Comparison of ENCODE assay signal across 10 mouse cellular contexts in genomic region chr1:120082957-120083585, GRCm38 (mm10). TPM values are rescaled to one million over a fixed set of nuclear protein-coding genes. Genes with fewer than 3 reads are reported as not detected.
DNase-seq lines count a peak whose midpoint lies in the region; ATAC-seq and TF ChIP-seq lines count a peak whose summit lies in the region.
"Had no signal": no experiment of that assay in that cellular context is flagged by ENCODE, and none has a peak within 500 bp of the region (broad histone marks: within the 10 kb centered on the region; RNA-seq: fewer than 3 reads in every experiment).

No protein-coding gene starts in this region.

- DNase-seq in heart, adult 9 months (ENCODE audit: low spot score in 2 of 2): no peak
- DNase-seq in embryonic facial prominence, embryonic 11.5 days (ENCODE audit: low spot score): peak; percentile 14
- peak; percentile 60 for DNase-seq in liver
- DNase-seq in thymus, adult 18-20 months: no peak
- DNase-seq in cerebellum, postnatal 10 days: no peak
- DNase-seq in embryo, embryonic 9.5 days (ENCODE audit: extremely low spot score): no peak

- no peak for TF ChIP-seq POLR2A in small intestine, adult 2 months (IDR thresholded peaks at IDR 0.05; ENCODE audit: low read depth, low read length)

- TF ChIP-seq CTCF in small intestine, adult 2 months (IDR thresholded peaks at IDR 0.05; ENCODE audit: extremely low read depth, insufficient read length, insufficient replicate concordance, low read depth, low read length): no peak

- ATAC-seq in heart, embryonic 16.5 days (replicated peaks; ENCODE audit: extremely low read depth, insufficient read depth, low FRiP score): peak; percentile 61; the same call in 1 of the 2 replicates
- ATAC-seq in embryonic facial prominence, embryonic 11.5 days (replicated peaks; ENCODE audit: insufficient number of reproducible peaks, low FRiP score, low TSS enrichment, low read depth): no peak

- H3K4me3 ChIP-seq in heart, embryonic 16.5 days (ENCODE audit: low read length): no peak overlapping the region
- H3K4me3 ChIP-seq in embryonic facial prominence, embryonic 11.5 days (ENCODE audit: low read depth, low read length): no peak overlapping the region
- no peak overlapping the region for H3K4me3 ChIP-seq in small intestine, adult 2 months (ENCODE audit: low read depth, low read length)
- H3K4me3 ChIP-seq: hindbrain, embryonic 12.5 days; limb, embryonic 12.5 days had no signal

- no peaks in the 10 kb centered on the region for H3K9me3 ChIP-seq in heart, embryonic 16.5 days (replicated peaks; ENCODE audit: control insufficient read depth, low read length)
- no peaks in the 10 kb centered on the region for H3K9me3 ChIP-seq in embryonic facial prominence, embryonic 11.5 days (replicated peaks; ENCODE audit: control insufficient read depth, low read length)
- H3K9me3 ChIP-seq: hindbrain, embryonic 12.5 days; limb, embryonic 12.5 days had no signal

- peak overlapping the region; percentile 8; the same call in 1 of the 2 replicates for H3K4me2 ChIP-seq in heart, embryonic 16.5 days (ENCODE audit: low read depth, low read length)
- no peak overlapping the region for H3K4me2 ChIP-seq in embryonic facial prominence, embryonic 11.5 days (ENCODE audit: low read depth, low read length)
- H3K4me2 ChIP-seq: hindbrain, embryonic 12.5 days; limb, embryonic 12.5 days had no signal

- WGBS in heart, embryonic 16.5 days: 20% methylated on average over 7 of the region's 7 CpGs
- WGBS in embryonic facial prominence, embryonic 11.5 days: 25% methylated on average over 7 of the region's 7 CpGs
- 5% methylated on average over 7 of the region's 7 CpGs for WGBS in small intestine, adult 2 months

- H3K27me3 ChIP-seq in heart, embryonic 16.5 days (ENCODE audit: control insufficient read depth, insufficient read depth, low read length): no peaks in the 10 kb centered on the region
- no peaks in the 10 kb centered on the region for H3K27me3 ChIP-seq in embryonic facial prominence, embryonic 11.5 days (ENCODE audit: control insufficient read depth, insufficient read depth, low read length)
- no peaks in the 10 kb centered on the region for H3K27me3 ChIP-seq in small intestine, adult 2 months (ENCODE audit: control insufficient read depth, insufficient read depth, low read length)
- H3K27me3 ChIP-seq: hindbrain, embryonic 12.5 days; limb, embryonic 12.5 days had no signal

- H3K36me3 ChIP-seq in heart, embryonic 16.5 days (ENCODE audit: control insufficient read depth, insufficient read depth): no peaks in the 10 kb centered on the region
- no peaks in the 10 kb centered on the region for H3K36me3 ChIP-seq in embryonic facial prominence, embryonic 11.5 days (replicated peaks; ENCODE audit: control insufficient read depth, insufficient read depth, low read depth, low read length)
- no peaks in the 10 kb centered on the region for H3K36me3 ChIP-seq in small intestine, adult 2 months (ENCODE audit: control insufficient read depth, insufficient read depth, low read length)
- H3K36me3 ChIP-seq: hindbrain, embryonic 12.5 days; limb, embryonic 12.5 days had no signal

- peak overlapping the region; percentile 27; the same call in 1 of the 2 replicates for H3K9ac ChIP-seq in heart, embryonic 16.5 days (ENCODE audit: low read length)
- no peak overlapping the region for H3K9ac ChIP-seq in embryonic facial prominence, embryonic 11.5 days (replicated peaks; ENCODE audit: low read length)
- H3K9ac ChIP-seq: hindbrain, embryonic 12.5 days; limb, embryonic 12.5 days had no signal

- H3K27ac ChIP-seq in heart, embryonic 16.5 days (ENCODE audit: low read length): no peak overlapping the region
- H3K27ac ChIP-seq in embryonic facial prominence, embryonic 11.5 days (replicated peaks; ENCODE audit: low read depth, low read length): no peak overlapping the region
- H3K27ac ChIP-seq in small intestine, adult 2 months (ENCODE audit: insufficient read depth, low read depth, low read length): peak overlapping the region; percentile 95
- H3K27ac ChIP-seq: hindbrain, embryonic 12.5 days; limb, embryonic 12.5 days had no signal

- H3K4me1 ChIP-seq in heart, embryonic 16.5 days (ENCODE audit: control insufficient read depth, insufficient read depth, low read length): peaks cover 14% of the 10 kb centered on the region
- no peaks in the 10 kb centered on the region for H3K4me1 ChIP-seq in embryonic facial prominence, embryonic 11.5 days (ENCODE audit: control insufficient read depth, insufficient read depth, low read length)
- H3K4me1 ChIP-seq in small intestine, adult 2 months (ENCODE audit: control insufficient read depth, insufficient read depth, insufficient read length, low read length): peaks cover 36% of the 10 kb centered on the region

RNA-seq across cellular contexts. Expression of gene Tmem37, which starts 9.2 kb away (rescaled TPM):
- polyA plus RNA-seq in heart, embryonic 16.5 days (2015; fragmentation: Nextera tagmentation; extraction: Ambion mirVana): 10.2 and 10.4 TPM in 2 replicates
- 6.1 and 8.9 TPM in 2 replicates for polyA plus RNA-seq in embryonic facial prominence, embryonic 11.5 days (2014; fragmentation: Nextera tagmentation; extraction: Ambion mirVana)
- polyA plus RNA-seq in small intestine, adult 2 months (2012; rRNA removed): 121 and 171 TPM in 2 replicates

RNA-seq across cellular contexts. Expression of gene Dbi, which starts 37.8 kb away (rescaled TPM):
- 676 and 692 TPM in 2 replicates for polyA plus RNA-seq in heart, embryonic 16.5 days (2015; fragmentation: Nextera tagmentation; extraction: Ambion mirVana)
- polyA plus RNA-seq in embryonic facial prominence, embryonic 11.5 days (2014; fragmentation: Nextera tagmentation; extraction: Ambion mirVana): 674 and 686 TPM in 2 replicates
- polyA plus RNA-seq in small intestine, adult 2 months (2012; rRNA removed): 419 and 468 TPM in 2 replicates

RNA-seq across cellular contexts. Expression of gene 3110009E18Rik, which starts 37.9 kb away (rescaled TPM):
- 8.1 and 11.7 TPM in 2 replicates for polyA plus RNA-seq in heart, embryonic 16.5 days (2015; fragmentation: Nextera tagmentation; extraction: Ambion mirVana)
- 20.7 and 21.1 TPM in 2 replicates for polyA plus RNA-seq in embryonic facial prominence, embryonic 11.5 days (2014; fragmentation: Nextera tagmentation; extraction: Ambion mirVana)
- polyA plus RNA-seq in small intestine, adult 2 months (2012; rRNA removed): not detected in 2 replicates

Comparison
In these comparisons a context has a peak if more than half of its experiments do, and no peak if none do; other contexts are left out.
1. DNase-seq: peak in embryonic facial prominence, embryonic 11.5 days (single experiment) and liver (single experiment); none in heart, adult 9 months (0 of 2), thymus, adult 18-20 months (0 of 2), cerebellum, postnatal 10 days (0 of 2) and embryo, embryonic 9.5 days (single experiment).
2. RNA of gene Tmem37, which starts 9.2 kb away (polyA plus RNA-seq): 121 to 171 TPM in small intestine, adult 2 months; 10.2 to 10.4 TPM in heart, embryonic 16.5 days and 6.1 to 8.9 TPM in embryonic facial prominence, embryonic 11.5 days; every median in the first group is over 10 times any median in the second.